Comparison of ENCODE assay signal across 8 mouse cellular contexts in genomic region chr2:119209176-119209507, GRCm38 (mm10). TPM values are rescaled to one million over a fixed set of nuclear protein-coding genes. Genes with fewer than 3 reads are reported as not detected.
DNase-seq lines count a peak whose midpoint lies in the region; ATAC-seq lines count a peak whose summit lies in the region.

No protein-coding gene starts in this region.

- H3K27me3 ChIP-seq in kidney, embryonic 16.5 days (ENCODE audit: insufficient read depth, low read length) = no peaks in the 10 kb centered on the region
- no peaks in the 10 kb centered on the region for H3K27me3 ChIP-seq in hindbrain, embryonic 16.5 days (replicated peaks; ENCODE audit: control insufficient read depth, insufficient read depth, low read length)
- no peaks in the 10 kb centered on the region for H3K27me3 ChIP-seq in midbrain, embryonic 15.5 days (replicated peaks)

- peaks cover 31% of the 10 kb centered on the region for H3K36me3 ChIP-seq in kidney, embryonic 16.5 days (ENCODE audit: insufficient read depth, low read length)
- H3K36me3 ChIP-seq in hindbrain, embryonic 16.5 days (ENCODE audit: control insufficient read depth, insufficient read depth, low read length) = peaks cover 18% of the 10 kb centered on the region
- peaks cover 21% of the 10 kb centered on the region; the same call in 1 of the 2 replicates for H3K36me3 ChIP-seq in midbrain, embryonic 15.5 days (replicated peaks)

- under 1% methylated on average over 13 of the region's 13 CpGs for WGBS in kidney, embryonic 16.5 days
- 2% methylated on average over 13 of the region's 13 CpGs for WGBS in hindbrain, embryonic 16.5 days
- 1% methylated on average over 13 of the region's 13 CpGs for WGBS in midbrain, embryonic 15.5 days

- peak overlapping the region; percentile 82 for H3K27ac ChIP-seq in kidney, embryonic 16.5 days (ENCODE audit: low read length)
- H3K27ac ChIP-seq in hindbrain, embryonic 16.5 days (ENCODE audit: low read depth, low read length) = peak overlapping the region; percentile 73
- peak overlapping the region; percentile 85 for H3K27ac ChIP-seq in midbrain, embryonic 15.5 days

- DNase-seq in kidney, postnatal 14 days = no peak
- DNase-seq in frontal cortex, postnatal 14 days (ENCODE audit: low spot score in 2 of 2) = no peak
- no peak for DNase-seq in ovary, postnatal 14 days (ENCODE audit: low spot score)
- DNase-seq in gastrocnemius, adult 18-20 months (ENCODE audit: low spot score) = no peak

- peak overlapping the region; percentile 89 for H3K9ac ChIP-seq in kidney, embryonic 16.5 days (replicated peaks; ENCODE audit: low read length)
- peak overlapping the region; percentile 83 for H3K9ac ChIP-seq in hindbrain, embryonic 16.5 days (ENCODE audit: low read depth, low read length)
- H3K9ac ChIP-seq in midbrain, embryonic 15.5 days = peak overlapping the region; percentile 77

- peaks cover 15% of the 10 kb centered on the region for H3K4me1 ChIP-seq in kidney, embryonic 16.5 days (ENCODE audit: insufficient read depth, low read length)
- peaks cover 10% of the 10 kb centered on the region for H3K4me1 ChIP-seq in hindbrain, embryonic 16.5 days (ENCODE audit: control insufficient read depth, insufficient read depth, low read depth, low read length)
- H3K4me1 ChIP-seq in midbrain, embryonic 15.5 days = peaks cover 25% of the 10 kb centered on the region

- H3K4me3 ChIP-seq in kidney, embryonic 16.5 days (ENCODE audit: low read length) = peak overlapping the region; percentile 88
- peak overlapping the region; percentile 73 for H3K4me3 ChIP-seq in hindbrain, embryonic 16.5 days (ENCODE audit: low read length)
- peak overlapping the region; percentile 75 for H3K4me3 ChIP-seq in midbrain, embryonic 15.5 days

- H3K4me2 ChIP-seq in kidney, embryonic 16.5 days (replicated peaks; ENCODE audit: low read depth, low read length) = peak overlapping the region; percentile 69
- H3K4me2 ChIP-seq in hindbrain, embryonic 16.5 days (ENCODE audit: low read length) = peak overlapping the region; percentile 72
- peak overlapping the region; percentile 52 for H3K4me2 ChIP-seq in midbrain, embryonic 15.5 days

- no peaks in the 10 kb centered on the region for H3K9me3 ChIP-seq in kidney, embryonic 16.5 days (ENCODE audit: low read length)
- no peaks in the 10 kb centered on the region for H3K9me3 ChIP-seq in hindbrain, embryonic 16.5 days (ENCODE audit: control insufficient read depth, low read length)
- H3K9me3 ChIP-seq in midbrain, embryonic 15.5 days = no peaks in the 10 kb centered on the region

- ATAC-seq in kidney, embryonic 16.5 days (ENCODE audit: low FRiP score, low TSS enrichment) = no peak
- peak; percentile 12 for ATAC-seq in common myeloid progenitor, adult 5-6 weeks (replicated peaks; ENCODE audit: low read depth, poor library complexity, severe bottlenecking)
- ATAC-seq in hindbrain, embryonic 16.5 days = no peak; the same call in 1 of the 2 replicates
- ATAC-seq in midbrain, embryonic 15.5 days (replicated peaks) = no peak; the same call in 1 of the 2 replicates

RNA-seq across cellular contexts. Expression of gene Dnajc17, which starts 0.5 kb away (rescaled TPM):
- polyA plus RNA-seq in kidney, embryonic 16.5 days (2015; fragmentation: Nextera tagmentation; extraction: Ambion mirVana) = 21.0 and 21.6 TPM in 2 replicates
- 41.5 and 46.6 TPM in 2 replicates for total RNA-seq in common myeloid progenitor, adult 5-6 weeks (2017)
- 23.3 and 23.6 TPM in 2 replicates for polyA plus RNA-seq in hindbrain, embryonic 16.5 days (2015; fragmentation: Nextera tagmentation; extraction: Ambion mirVana)
- 25.0 and 29.4 TPM in 2 replicates for polyA plus RNA-seq in midbrain, embryonic 15.5 days (2015; fragmentation: Nextera tagmentation; extraction: Ambion mirVana)
- total RNA-seq in gastrocnemius, adult 18-20 months (2021) = 1 to 10 TPM; 7.9 to 9.1 TPM

RNA-seq across cellular contexts. Expression of gene Zfyve19, which starts 0.7 kb away (rescaled TPM):
- 64.1 and 67.2 TPM in 2 replicates for polyA plus RNA-seq in kidney, embryonic 16.5 days (2015; fragmentation: Nextera tagmentation; extraction: Ambion mirVana)
- total RNA-seq in common myeloid progenitor, adult 5-6 weeks (2017) = 51.6 and 59.1 TPM in 2 replicates
- polyA plus RNA-seq in hindbrain, embryonic 16.5 days (2015; fragmentation: Nextera tagmentation; extraction: Ambion mirVana) = 70.4 and 75.7 TPM in 2 replicates
- polyA plus RNA-seq in midbrain, embryonic 15.5 days (2015; fragmentation: Nextera tagmentation; extraction: Ambion mirVana) = 68.3 and 73.3 TPM in 2 replicates
- 10 to 100 TPM; 13.8 to 14.4 TPM for total RNA-seq in gastrocnemius, adult 18-20 months (2021)

RNA-seq across cellular contexts. Expression of gene Ppp1r14d, which starts 20.6 kb away (rescaled TPM):
- polyA plus RNA-seq in kidney, embryonic 16.5 days (2015; fragmentation: Nextera tagmentation; extraction: Ambion mirVana) = 1.0 and 1.2 TPM in 2 replicates
- total RNA-seq in common myeloid progenitor, adult 5-6 weeks (2017) = not detected in 2 replicates
- polyA plus RNA-seq in hindbrain, embryonic 16.5 days (2015; fragmentation: Nextera tagmentation; extraction: Ambion mirVana) = not detected in 2 replicates
- not detected in 2 replicates for polyA plus RNA-seq in midbrain, embryonic 15.5 days (2015; fragmentation: Nextera tagmentation; extraction: Ambion mirVana)
- not detected for total RNA-seq in gastrocnemius, adult 18-20 months (2021)

RNA-seq across cellular contexts. Expression of gene Spint1, which starts 28.0 kb away (rescaled TPM):
- polyA plus RNA-seq in kidney, embryonic 16.5 days (2015; fragmentation: Nextera tagmentation; extraction: Ambion mirVana) = 48.9 and 49.4 TPM in 2 replicates
- 0.18 TPM in 1 of 2 replicates, not detected in the other for total RNA-seq in common myeloid progenitor, adult 5-6 weeks (2017)
- polyA plus RNA-seq in hindbrain, embryonic 16.5 days (2015; fragmentation: Nextera tagmentation; extraction: Ambion mirVana) = 0.71 and 0.79 TPM in 2 replicates
- polyA plus RNA-seq in midbrain, embryonic 15.5 days (2015; fragmentation: Nextera tagmentation; extraction: Ambion mirVana) = 0.65 and 0.77 TPM in 2 replicates
- total RNA-seq in gastrocnemius, adult 18-20 months (2021) = not detected

RNA-seq across cellular contexts. Expression of gene Gm14137, which starts 34.8 kb away (rescaled TPM):
- polyA plus RNA-seq in kidney, embryonic 16.5 days (2015; fragmentation: Nextera tagmentation; extraction: Ambion mirVana) = 0.56 and 0.85 TPM in 2 replicates
- not detected in 2 replicates for total RNA-seq in common myeloid progenitor, adult 5-6 weeks (2017)
- polyA plus RNA-seq in hindbrain, embryonic 16.5 days (2015; fragmentation: Nextera tagmentation; extraction: Ambion mirVana) = 0.86 TPM in 2 replicates
- 1.1 and 1.2 TPM in 2 replicates for polyA plus RNA-seq in midbrain, embryonic 15.5 days (2015; fragmentation: Nextera tagmentation; extraction: Ambion mirVana)
- not detected for total RNA-seq in gastrocnemius, adult 18-20 months (2021)
